Mouse (Mus musculus): ENCODE measurements around the gene Mxi1. TPM values are rescaled to one million over a fixed set of nuclear protein-coding genes. Genes with fewer than 3 reads are reported as not detected.

Mxi1 gene
- total RNA-seq, 1 experiment from 2014 or later: 75.6 TPM

DNA sequence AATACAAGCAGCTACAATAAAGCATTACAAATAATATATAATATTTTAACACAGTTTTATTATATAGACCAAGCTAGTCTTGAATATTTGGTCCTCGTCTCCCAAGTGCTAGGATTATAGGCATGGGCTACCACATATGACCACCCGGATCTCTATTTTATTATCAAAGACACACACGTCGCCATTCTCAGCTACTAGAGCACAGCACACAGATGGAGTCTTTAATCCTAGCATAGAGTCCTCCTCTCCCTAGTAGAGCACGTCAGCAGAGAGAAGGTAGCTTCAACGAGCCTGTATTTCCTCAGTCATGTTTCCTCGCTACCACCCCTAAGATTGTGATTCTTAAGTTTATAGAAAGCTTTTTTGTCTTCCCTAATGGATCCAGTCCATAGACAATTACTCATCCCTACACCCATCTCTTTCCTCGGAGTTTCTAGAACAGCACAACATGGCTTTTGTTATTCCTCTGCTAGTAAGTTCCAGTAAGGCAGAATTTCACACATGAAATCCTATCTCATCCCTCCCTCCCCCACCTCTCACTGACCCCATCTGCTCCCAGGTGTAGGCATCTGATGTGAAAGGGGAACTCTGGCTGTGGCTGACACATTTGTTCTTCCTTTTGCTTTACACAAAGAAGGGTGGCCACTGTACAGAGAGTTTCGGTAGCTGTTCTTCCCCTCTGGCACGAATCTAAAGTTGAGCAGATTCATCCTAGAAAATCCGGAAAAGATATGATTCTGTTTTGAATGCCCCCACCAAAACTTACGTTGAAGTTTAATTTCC lies 87.3 kb downstream of the Mxi1 start:
- ATAC-seq (replicated peaks in 1 of 2; ENCODE audit: insufficient read depth in 1 of 2, low FRiP score in 2 of 2, low TSS enrichment in 1 of 2, low read depth in 1 of 2, poor library complexity in 2 of 2, severe bottlenecking in 2 of 2): no peak

DNA sequence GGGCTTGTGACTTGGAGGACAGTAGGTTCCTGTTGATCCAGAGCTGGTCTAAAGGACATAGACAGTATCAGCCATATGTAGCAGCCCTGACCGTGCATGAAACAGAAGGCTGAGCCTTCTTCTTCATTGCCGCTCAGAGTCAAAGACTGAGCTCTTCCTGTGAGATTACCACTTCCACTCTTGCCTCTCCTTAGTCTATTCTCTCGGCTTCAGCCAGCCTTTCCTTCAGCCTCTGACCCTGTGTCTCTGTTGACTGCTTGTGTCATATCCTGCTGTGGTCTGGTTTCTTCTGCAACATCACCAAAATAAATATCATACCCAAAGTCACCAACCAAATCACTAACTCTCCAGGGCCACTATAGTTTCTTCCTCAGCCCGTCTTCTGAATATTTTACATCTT lies 88.9 kb downstream of the Mxi1 start:
- ATAC-seq (replicated peaks in 1 of 2; ENCODE audit: insufficient read depth in 1 of 2, low FRiP score in 2 of 2, low TSS enrichment in 1 of 2, low read depth in 1 of 2, poor library complexity in 2 of 2, severe bottlenecking in 2 of 2): peak; percentile 58 to 63; a peak in 3 of 4 replicates

DNA sequence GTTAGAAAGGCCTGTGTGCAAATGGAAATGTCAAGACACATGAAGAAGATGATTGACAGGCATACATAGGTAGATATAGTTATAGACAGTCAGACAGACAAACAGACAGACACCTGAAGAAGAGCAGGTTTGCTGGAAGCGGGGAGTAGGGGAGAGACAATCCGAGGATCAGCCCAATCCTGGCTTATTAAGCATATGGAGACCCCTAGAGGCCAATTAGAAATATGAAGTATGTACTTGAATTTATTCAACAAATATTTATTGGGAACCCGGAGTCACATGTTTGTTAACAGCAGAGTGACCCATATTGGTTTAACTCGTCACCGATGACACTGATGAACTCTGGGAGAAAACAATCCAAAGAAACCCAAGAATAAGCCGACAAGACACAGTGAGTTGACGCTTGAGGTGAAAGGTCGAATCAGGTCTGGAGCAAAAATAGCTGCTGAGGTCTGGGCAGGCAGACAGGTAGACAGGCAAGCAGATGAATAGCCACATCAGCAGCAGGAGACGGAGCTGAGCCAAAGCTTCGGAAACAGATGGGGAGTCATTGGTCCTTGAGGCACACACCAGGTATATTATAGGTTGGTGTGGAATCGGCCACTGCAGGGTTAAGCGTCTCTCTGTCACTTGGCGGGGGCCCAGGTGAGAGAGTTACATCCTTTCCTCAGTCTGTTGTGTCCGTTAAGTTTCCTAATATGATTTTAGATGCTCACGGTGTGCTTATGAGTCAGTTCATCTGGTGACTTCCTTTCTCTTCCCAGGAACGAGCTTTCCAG lies 90.2 kb downstream of the Mxi1 start:
- no peak; a peak in 1 of 4 replicates for ATAC-seq (replicated peaks in 1 of 2; ENCODE audit: insufficient read depth in 1 of 2, low FRiP score in 2 of 2, low TSS enrichment in 1 of 2, low read depth in 1 of 2, poor library complexity in 2 of 2, severe bottlenecking in 2 of 2)

DNA sequence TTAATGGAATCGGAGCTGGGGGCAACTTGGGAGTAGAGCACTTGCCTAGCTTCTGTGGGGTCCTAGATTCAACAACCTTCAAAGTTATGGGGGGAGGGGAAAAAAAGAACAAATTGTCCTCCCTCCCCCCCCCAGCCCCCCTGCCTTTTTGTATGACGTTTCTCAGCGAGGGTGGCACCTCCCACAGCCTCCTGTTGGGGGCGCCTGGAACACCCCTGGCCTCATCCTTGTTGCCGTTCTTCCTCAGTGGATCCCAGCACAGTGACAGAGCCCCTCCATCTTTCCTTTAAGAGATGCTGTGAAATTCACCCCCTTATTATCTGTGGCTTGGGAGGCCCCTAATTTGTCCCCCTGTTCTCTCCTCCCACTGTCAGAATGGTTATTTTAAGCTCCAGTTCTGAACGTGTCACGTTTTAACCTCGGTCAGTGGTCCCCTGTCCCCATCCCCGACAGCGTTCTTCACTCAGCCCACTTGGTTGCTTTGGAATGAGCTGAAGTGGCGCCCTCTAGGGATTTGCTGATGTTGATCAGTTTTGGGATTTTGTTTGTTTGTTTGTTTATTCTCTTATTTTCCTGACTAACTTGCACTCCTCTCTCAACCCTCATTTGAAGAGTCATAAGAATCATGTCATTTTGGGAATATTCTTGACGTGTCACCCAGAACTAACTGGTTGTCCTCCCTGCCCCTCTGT lies 92.6 kb downstream of the Mxi1 start:
- ATAC-seq (replicated peaks in 1 of 2; ENCODE audit: insufficient read depth in 1 of 2, low FRiP score in 2 of 2, low TSS enrichment in 1 of 2, low read depth in 1 of 2, poor library complexity in 2 of 2, severe bottlenecking in 2 of 2): no peak

DNA sequence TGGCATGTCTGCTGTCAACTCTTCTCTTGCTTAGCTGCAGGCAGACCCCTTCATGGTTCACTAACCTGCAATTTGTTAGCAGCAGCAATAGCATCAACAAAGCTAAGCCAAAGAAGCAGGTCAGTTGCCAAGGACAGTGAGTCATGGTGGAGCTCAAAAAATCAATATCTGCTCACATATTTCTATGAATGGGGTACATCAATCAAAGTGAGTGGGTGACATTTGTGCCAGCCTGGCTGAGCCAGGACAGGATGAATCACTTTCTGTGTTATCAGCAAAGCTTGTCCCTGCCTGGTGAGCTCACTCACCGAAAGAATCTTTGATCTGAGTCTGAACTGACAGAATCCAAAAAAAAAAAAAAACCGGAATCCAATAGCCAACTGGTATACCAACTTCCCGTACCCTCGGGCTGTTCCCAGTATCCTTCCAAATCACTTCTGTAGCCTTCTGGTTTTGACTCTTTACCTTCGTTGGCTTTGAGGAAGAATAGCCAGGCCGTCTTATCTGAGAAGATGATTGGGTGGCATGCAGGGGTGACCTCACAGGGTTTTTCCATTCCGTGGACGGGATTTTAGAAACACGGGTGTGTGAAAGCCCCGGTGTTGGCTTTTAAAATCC lies 94.0 kb downstream of the Mxi1 start:
- no peak for ATAC-seq (replicated peaks in 1 of 2; ENCODE audit: insufficient read depth in 1 of 2, low FRiP score in 2 of 2, low TSS enrichment in 1 of 2, low read depth in 1 of 2, poor library complexity in 2 of 2, severe bottlenecking in 2 of 2)

DNA sequence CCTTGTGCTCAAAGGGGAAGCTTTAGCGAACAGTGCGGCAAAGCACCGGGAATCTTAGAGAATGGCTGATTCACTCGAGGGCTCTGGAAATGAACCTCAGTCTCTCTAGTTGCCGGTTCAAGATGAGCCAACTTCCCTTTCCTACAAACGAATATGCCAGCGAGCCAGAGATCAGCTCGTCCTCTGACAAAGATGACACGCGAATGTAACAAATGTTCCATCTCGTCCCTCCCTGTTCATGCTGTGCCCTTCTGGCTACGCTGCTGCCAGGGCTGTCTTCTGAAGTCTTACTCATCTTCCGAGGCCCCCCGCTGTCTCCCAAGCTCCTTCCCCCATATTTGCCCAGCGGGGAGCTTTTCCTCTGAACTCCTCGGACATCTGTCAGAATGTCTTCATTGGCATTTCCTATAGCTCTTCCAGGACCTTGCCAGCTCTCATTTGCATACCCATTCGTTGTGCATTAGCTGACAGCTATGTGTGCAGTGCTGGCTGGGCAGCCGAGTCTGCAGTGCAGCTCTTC lies 94.6 kb downstream of the Mxi1 start:
- ATAC-seq (replicated peaks in 1 of 2; ENCODE audit: insufficient read depth in 1 of 2, low FRiP score in 2 of 2, low TSS enrichment in 1 of 2, low read depth in 1 of 2, poor library complexity in 2 of 2, severe bottlenecking in 2 of 2): no peak

DNA sequence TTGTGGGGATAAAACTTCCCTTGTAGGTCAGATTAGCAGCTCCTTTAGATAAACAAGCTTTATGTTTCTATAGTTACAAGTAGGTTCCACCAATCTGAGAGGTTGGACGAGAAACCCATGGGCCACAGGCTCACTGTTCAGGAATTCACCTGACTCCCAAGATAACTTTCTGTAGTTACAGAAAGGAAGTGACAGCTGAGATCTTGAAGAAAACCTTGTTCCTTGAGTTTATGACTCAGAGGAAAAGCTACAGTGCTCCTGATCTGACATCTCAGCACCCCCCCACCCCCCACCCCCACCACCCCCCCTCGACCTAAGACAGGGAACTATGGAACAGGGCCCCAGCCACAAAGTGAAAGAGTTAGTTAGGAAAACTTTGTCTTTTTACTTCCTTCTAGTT lies 95.5 kb downstream of the Mxi1 start:
- ATAC-seq (replicated peaks in 1 of 2; ENCODE audit: insufficient read depth in 1 of 2, low FRiP score in 2 of 2, low TSS enrichment in 1 of 2, low read depth in 1 of 2, poor library complexity in 2 of 2, severe bottlenecking in 2 of 2): peak in 1 of 2 experiments; percentile 7; a peak in 1 of 4 replicates

DNA sequence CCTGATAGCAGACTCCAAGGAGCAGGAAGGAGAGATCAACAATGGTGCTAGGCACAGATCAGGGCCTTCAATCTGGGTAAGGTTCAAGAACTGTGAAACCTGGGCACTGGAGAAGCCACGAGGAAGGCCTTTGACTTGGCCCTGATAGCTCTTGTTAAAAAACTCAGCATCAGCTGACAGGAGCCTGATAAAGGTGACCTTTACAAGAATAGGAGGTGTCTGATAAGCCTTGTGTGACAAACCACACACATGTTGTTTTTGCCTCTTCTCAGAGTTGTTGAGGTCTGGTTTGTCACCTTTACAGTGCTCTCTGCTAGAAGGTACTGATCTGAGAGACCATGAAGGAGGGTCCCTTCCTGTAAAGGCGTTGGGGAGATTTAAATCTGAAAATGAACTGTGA lies 97.0 kb downstream of the Mxi1 start:
- ATAC-seq (replicated peaks in 1 of 2; ENCODE audit: insufficient read depth in 1 of 2, low FRiP score in 2 of 2, low TSS enrichment in 1 of 2, low read depth in 1 of 2, poor library complexity in 2 of 2, severe bottlenecking in 2 of 2): no peak

DNA sequence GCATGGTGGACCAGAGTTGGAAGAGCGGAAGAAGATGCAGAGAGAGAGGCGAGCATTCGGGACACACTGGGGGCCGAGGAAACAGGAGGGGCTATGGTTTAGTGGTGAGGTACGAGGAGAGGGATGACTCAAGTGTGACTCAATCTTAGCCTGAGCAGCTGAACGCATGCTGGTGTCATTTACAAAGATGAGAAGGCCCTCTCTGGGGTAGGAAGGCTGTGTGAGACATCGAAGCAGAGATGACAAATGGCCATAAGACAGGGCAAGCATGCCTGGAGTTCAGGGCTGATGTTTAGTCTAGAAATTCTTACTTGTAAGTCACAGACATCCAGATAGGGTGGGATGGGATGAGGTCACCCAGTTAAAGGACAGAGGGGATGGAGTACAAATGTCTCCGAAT lies 98.1 kb downstream of the Mxi1 start:
- ATAC-seq (replicated peaks in 1 of 2; ENCODE audit: insufficient read depth in 1 of 2, low FRiP score in 2 of 2, low TSS enrichment in 1 of 2, low read depth in 1 of 2, poor library complexity in 2 of 2, severe bottlenecking in 2 of 2): no peak

DNA sequence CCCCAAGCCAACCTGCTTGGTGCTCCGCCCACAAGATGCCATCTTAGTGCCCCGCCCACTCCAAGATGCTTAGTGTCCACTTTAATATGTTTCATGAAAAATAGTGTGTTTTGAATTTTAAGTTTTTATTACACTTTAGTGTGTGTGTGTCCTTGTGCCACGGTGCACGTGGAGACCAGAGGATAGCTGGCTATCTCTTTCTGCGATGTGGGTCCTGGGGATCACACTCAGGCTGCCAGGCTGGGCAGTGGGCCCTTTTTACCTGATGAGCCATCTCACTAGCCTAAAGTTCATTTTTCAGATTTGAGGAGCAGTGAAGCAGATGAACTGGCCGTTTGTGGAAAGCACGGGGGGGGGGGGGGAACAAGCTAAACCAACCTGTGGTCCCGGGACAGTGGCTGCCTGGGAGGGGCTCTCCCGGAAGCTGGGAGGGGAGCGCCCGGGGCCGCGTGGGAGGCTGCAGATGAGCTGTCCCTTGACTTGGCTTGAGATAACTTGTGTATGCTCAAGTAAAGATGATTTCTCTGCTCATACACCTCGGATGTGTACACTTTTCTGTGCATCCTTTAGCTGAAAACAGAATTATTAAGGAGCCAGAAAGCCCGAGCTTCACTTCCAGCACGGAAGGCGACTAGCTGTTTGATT lies 99.5 kb downstream of the Mxi1 start:
- ATAC-seq (replicated peaks in 1 of 2; ENCODE audit: insufficient read depth in 1 of 2, low FRiP score in 2 of 2, low TSS enrichment in 1 of 2, low read depth in 1 of 2, poor library complexity in 2 of 2, severe bottlenecking in 2 of 2): no peak

DNA sequence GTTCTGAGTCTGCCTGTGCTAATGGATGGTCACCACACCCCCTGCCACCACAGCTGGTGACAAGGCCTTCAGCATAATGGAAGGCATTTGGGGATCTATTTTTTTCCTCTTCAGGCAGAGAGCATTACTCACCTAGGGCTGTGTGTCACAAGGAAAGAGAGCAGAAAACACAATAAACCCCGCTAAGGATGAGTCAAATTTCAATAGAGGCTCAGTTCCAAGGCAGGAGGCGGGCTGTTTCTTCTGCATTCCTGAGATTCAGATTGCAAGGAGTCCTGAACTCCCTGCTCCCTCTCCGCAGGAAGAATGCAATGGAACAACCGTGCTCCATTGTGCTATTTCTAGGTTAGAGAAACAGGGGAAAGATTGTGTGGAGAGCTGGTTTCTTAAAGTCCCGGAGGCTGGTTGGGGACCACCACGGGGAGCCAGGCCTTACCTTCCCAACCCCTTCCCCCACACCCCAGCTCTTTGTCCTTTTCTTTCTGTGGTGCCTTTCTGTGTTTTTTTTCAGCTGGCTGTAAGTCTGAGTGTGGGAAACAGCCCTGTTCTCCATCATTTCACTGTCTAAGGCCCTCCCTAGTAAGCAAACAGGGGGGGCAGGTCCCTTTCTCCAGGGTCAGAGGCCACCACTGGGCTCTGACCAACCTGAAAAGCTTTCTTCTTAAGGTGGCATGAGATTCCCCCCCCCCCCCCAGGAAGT lies 102.0 kb downstream of the Mxi1 start:
- no peak for ATAC-seq (replicated peaks in 1 of 2; ENCODE audit: insufficient read depth in 1 of 2, low FRiP score in 2 of 2, low TSS enrichment in 1 of 2, low read depth in 1 of 2, poor library complexity in 2 of 2, severe bottlenecking in 2 of 2)

DNA sequence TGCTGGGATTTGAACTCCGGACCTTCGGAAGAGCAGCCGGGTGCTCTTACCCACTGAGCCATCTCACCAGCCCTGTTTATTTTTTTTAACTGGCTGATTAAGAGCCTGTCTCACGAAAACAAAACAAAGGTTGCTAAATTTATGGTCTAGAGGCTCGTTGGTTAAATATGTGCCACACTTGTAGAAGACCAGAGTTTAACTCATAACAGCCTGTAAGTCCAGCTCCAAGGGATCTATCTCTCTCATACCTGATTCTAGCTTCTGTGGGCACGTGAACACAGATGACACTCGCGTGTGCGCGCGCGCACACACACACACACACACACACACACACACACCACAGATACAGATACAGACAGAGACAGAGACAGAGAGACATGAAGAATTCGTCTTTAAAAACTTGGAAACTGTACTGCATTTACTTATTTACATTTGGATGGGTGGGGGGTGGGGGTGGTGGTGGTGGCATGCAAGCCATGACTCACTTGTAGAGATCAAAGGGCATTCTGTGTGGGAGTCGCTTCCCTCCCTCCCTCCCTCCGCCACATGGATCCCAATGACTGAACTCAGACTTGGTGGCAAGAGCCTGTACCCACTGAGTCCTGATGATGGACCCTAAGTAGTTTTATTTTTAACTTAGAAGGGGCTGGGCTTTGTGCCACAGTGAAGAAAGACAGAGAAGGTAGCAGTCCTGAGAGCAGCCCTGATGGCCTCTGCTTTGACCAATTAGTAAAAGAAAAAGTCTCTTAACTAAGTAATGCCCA lies 103.5 kb downstream of the Mxi1 start:
- ATAC-seq (replicated peaks in 1 of 2; ENCODE audit: insufficient read depth in 1 of 2, low FRiP score in 2 of 2, low TSS enrichment in 1 of 2, low read depth in 1 of 2, poor library complexity in 2 of 2, severe bottlenecking in 2 of 2): no peak

DNA sequence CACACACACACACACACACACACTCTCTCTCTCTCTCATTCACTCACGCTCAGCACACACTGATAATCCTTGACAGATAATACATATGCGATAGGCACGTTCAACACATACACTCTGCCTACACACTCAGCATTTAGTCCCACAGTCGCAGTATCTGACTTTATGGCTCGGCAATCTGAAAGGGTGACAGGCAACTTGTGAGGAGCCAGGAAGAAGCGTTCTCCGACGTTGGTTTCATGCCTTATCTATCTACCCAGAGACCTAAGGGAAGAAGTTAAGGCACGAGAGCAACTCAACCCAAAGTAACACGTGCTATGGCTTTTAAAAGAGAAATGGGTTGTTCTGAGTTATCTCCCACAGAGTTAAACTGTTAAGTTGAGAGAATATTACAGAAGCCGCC lies 104.3 kb downstream of the Mxi1 start:
- no peak for ATAC-seq (replicated peaks in 1 of 2; ENCODE audit: insufficient read depth in 1 of 2, low FRiP score in 2 of 2, low TSS enrichment in 1 of 2, low read depth in 1 of 2, poor library complexity in 2 of 2, severe bottlenecking in 2 of 2)

DNA sequence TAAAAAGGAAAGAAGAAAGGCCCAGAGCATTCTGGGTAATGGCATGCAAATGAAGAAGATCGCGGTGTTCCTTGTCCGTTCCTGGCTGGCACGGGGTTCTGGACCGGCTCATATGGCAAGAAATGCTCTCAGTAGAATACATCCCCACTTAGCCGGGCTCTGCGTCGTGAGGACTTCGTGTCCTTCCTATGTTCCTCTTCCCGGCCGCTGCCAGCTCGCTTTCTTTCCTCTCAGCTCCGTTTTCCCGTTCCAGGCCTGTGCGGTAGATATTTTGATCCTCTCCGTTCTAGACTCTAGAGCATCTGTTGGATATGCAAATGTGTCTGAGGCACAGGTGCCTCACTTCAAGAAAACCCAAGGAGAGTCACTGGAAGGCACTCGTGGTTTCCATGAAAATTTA lies 104.9 kb downstream of the Mxi1 start:
- no peak for ATAC-seq (replicated peaks in 1 of 2; ENCODE audit: insufficient read depth in 1 of 2, low FRiP score in 2 of 2, low TSS enrichment in 1 of 2, low read depth in 1 of 2, poor library complexity in 2 of 2, severe bottlenecking in 2 of 2)

DNA sequence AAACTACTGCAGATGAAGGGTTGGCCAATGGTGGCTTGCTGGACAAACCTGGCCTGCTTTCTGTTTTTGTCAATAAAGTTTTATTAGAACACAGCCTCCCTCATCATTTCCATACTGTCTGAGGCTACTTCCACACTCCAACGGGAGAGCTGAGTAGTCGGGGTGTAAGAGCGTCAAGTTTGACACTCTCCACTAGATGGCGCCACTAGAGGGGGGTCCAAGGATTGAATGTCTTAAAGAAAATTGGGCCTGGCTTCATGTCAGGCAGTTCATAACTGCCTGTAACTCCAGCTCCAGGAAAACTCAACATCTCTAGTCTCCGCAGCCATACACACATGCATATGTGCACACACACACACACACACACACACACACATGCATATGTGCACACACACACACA lies 109.5 kb downstream of the Mxi1 start:
- no peak for ATAC-seq (replicated peaks in 1 of 2; ENCODE audit: insufficient read depth in 1 of 2, low FRiP score in 2 of 2, low TSS enrichment in 1 of 2, low read depth in 1 of 2, poor library complexity in 2 of 2, severe bottlenecking in 2 of 2)

Measured in hematopoietic stem cell, adult 5-6 weeks (primary cell).